Mouse (Mus musculus): ENCODE results near the gene Padi1.
A peak's percentile ranks its signal among the peaks of the same experiment; 100 is the strongest.

The Padi1 gene

GRCm38 (mm10) chr4:140845666-140846065 is at the start of gene Padi1:
TSS of gene Padi1 (minus strand) at chr4:140845778.
- DNase-seq, result no peak

- DNase-seq, result no peak
These were observed 46.6 kb upstream of the Padi1 start for GRCm38 (mm10) chr4:140892163-140892530.

- no peak for DNase-seq
These were observed 46.1 kb upstream of the Padi1 start for GRCm38 (mm10) chr4:140891525-140892162.

- peak; percentile 58 for DNase-seq
These were observed 38.3 kb upstream of the Padi1 start for GRCm38 (mm10) chr4:140883852-140884251.

GRCm38 (mm10) chr4:140882981-140883380 is 37.4 kb upstream of the Padi1 start:
- DNase-seq, result no peak

GRCm38 (mm10) chr4:140882365-140882764 is 36.8 kb upstream of the Padi1 start:
- DNase-seq, result no peak

GRCm38 (mm10) chr4:140881771-140882170 is 36.2 kb upstream of the Padi1 start:
- no peak for DNase-seq

- no peak for DNase-seq
These were observed 35.6 kb upstream of the Padi1 start for GRCm38 (mm10) chr4:140881026-140881670.

GRCm38 (mm10) chr4:140880207-140880606 is 34.6 kb upstream of the Padi1 start:
- DNase-seq, result no peak

- DNase-seq, result no peak
These were observed 34.2 kb upstream of the Padi1 start for GRCm38 (mm10) chr4:140879739-140880138.

GRCm38 (mm10) chr4:140879116-140879515 is 33.5 kb upstream of the Padi1 start:
- no peak for DNase-seq

GRCm38 (mm10) chr4:140878655-140879054 is 33.1 kb upstream of the Padi1 start:
- DNase-seq, result no peak

- DNase-seq, result no peak
These were observed 31.9 kb upstream of the Padi1 start for GRCm38 (mm10) chr4:140877441-140877840.

- no peak for DNase-seq
These were observed 31.1 kb upstream of the Padi1 start for GRCm38 (mm10) chr4:140876681-140877080.

- no peak for DNase-seq
These were observed 30.6 kb upstream of the Padi1 start for GRCm38 (mm10) chr4:140876161-140876560.

GRCm38 (mm10) chr4:140873011-140873410 is 27.4 kb upstream of the Padi1 start:
- no peak for DNase-seq

- no peak for DNase-seq
These were observed 27.1 kb upstream of the Padi1 start for GRCm38 (mm10) chr4:140872686-140872992.

- DNase-seq, result no peak
These were observed 26.5 kb upstream of the Padi1 start for GRCm38 (mm10) chr4:140871851-140872685.

GRCm38 (mm10) chr4:140871376-140871775 is 25.8 kb upstream of the Padi1 start:
- no peak for DNase-seq

GRCm38 (mm10) chr4:140870876-140871275 is 25.3 kb upstream of the Padi1 start:
- DNase-seq, result no peak

- DNase-seq, result no peak
These were observed 24.4 kb upstream of the Padi1 start for GRCm38 (mm10) chr4:140869945-140870344.

GRCm38 (mm10) chr4:140868484-140869190 is 23.1 kb upstream of the Padi1 start:
- no peak for DNase-seq

- no peak for DNase-seq
These were observed 16.6 kb upstream of the Padi1 start for GRCm38 (mm10) chr4:140862036-140862650.
